Mouse (Mus musculus): Measurements from ENCODE around the gene Olfr699. TPM values are rescaled to one million over a fixed set of nuclear protein-coding genes. Genes with fewer than 3 reads are reported as not detected.
"Not testable (repeated sequence)": the region's sequence is repeated elsewhere in the genome, so short reads cannot be mapped to it uniquely, and the experiment has no call there.

The Olfr699 gene
- polyA plus RNA-seq, 1 experiment from 2014 or later, result not detected

DNA sequence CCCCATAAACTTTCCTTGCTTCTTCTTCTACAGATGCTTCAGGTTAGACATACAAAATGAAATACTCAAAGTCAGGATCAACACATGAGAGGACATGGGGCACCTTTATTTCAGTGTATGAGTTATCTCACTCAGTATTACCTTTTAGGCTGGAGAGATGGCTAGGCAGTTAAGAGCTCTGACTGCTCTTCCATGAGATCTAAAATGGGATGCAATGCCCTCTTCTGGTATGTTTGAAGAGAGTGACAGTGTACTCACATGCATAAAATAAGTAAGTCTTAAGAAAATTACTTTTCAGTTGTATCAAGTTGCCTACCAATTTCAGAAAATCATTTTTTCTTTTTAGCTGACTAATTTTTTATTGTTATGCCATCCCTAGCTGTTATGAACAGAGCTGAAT, 4.7 kb downstream of the Olfr699 start:
- Histone ChIP-seq H3K36me3 (ENCODE audit: control insufficient read depth, insufficient read depth, low read length) (no peaks in the 10 kb centered on the region), H3K4me1 (replicated peaks; ENCODE audit: control insufficient read depth, insufficient read depth) (no peaks in the 10 kb centered on the region), H3K9me3 (ENCODE audit: control insufficient read depth, low read length) (no peaks in the 10 kb centered on the region), H3K9ac (ENCODE audit: low read length) (no peak overlapping the region), H3K27ac (replicated peaks) (no peak overlapping the region), H3K4me2 (replicated peaks; ENCODE audit: low read depth) (no peak overlapping the region), H3K4me3 (ENCODE audit: low read depth, low read length) (no peak overlapping the region), H3K27me3 (ENCODE audit: control insufficient read depth, insufficient read depth, low read length) (no peaks in the 10 kb centered on the region)
- DNase-seq (ENCODE audit: low spot score) (no peak), ATAC-seq (ENCODE audit: low FRiP score, low TSS enrichment) (no peak)
- TF ChIP-seq EP300 (optimal IDR thresholded peaks at IDR 0.05), result no peak
- 0 out of 2 replicates have a peak, but pooled peaks have one; percentile 7 for TF ChIP-seq CTCF (IDR thresholded peaks at IDR 0.05; ENCODE audit: low read depth)

GRCm38 (mm10) chr7:106761008-106761407, 32.0 kb downstream of the Olfr699 start:
- H3K4me3 ChIP-seq (ENCODE audit: low read depth, low read length); H3K4me2 ChIP-seq (replicated peaks; ENCODE audit: low read depth); ATAC-seq (ENCODE audit: low FRiP score, low TSS enrichment); H3K27ac ChIP-seq (replicated peaks); H3K36me3 ChIP-seq (ENCODE audit: control insufficient read depth, insufficient read depth, low read length); DNase-seq (ENCODE audit: low spot score); H3K27me3 ChIP-seq (ENCODE audit: control insufficient read depth, insufficient read depth, low read length); H3K9me3 ChIP-seq (ENCODE audit: control insufficient read depth, low read length); H3K9ac ChIP-seq (ENCODE audit: low read length); H3K4me1 ChIP-seq (replicated peaks; ENCODE audit: control insufficient read depth, insufficient read depth): not testable (repeated sequence)
- 80% methylated on average over 2 of the region's 2 CpGs for WGBS

GRCm38 (mm10) chr7:106758800-106759199, 34.2 kb downstream of the Olfr699 start:
- WGBS, result 90% methylated on average over 2 of the region's 2 CpGs
- no peak overlapping the region for H3K27ac ChIP-seq (replicated peaks)
- TF ChIP-seq CTCF (IDR thresholded peaks at IDR 0.05; ENCODE audit: low read depth) (no peak), EP300 (optimal IDR thresholded peaks at IDR 0.05) (no peak)
- no peaks in the 10 kb centered on the region for H3K9me3 ChIP-seq (ENCODE audit: control insufficient read depth, low read length)
- no peak overlapping the region for H3K4me2 ChIP-seq (replicated peaks; ENCODE audit: low read depth)
- no peaks in the 10 kb centered on the region for H3K4me1 ChIP-seq (replicated peaks; ENCODE audit: control insufficient read depth, insufficient read depth)
- ATAC-seq (ENCODE audit: low FRiP score, low TSS enrichment), result no peak
- no peak overlapping the region for H3K9ac ChIP-seq (ENCODE audit: low read length)
- H3K4me3 ChIP-seq (ENCODE audit: low read depth, low read length), result no peak overlapping the region
- H3K36me3 ChIP-seq (ENCODE audit: control insufficient read depth, insufficient read depth, low read length), result no peaks in the 10 kb centered on the region
- H3K27me3 ChIP-seq (ENCODE audit: control insufficient read depth, insufficient read depth, low read length), result no peaks in the 10 kb centered on the region
- no peak for DNase-seq (ENCODE audit: low spot score)

DNA sequence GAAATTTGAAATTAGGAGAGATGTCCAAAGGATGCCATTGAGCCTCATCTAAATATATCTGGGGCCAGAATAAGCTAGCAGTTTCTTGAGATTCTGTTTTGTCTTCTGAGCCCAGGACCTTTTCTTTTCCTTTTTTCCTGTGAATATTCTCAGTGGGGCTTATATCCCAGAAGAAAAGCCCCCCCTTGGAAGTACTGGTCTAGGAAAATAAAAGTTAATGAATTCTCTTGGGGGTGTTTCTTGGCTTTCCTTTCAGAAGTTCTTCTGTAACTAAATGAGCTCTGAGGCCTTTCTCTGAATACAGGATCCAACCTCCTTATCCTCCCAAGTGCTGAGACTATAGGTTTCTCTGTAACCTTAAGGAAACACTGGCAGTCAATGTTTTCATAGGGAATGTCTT, 37.7 kb downstream of the Olfr699 start, which contains the start of gene Olfr698:
Gene Olfr698 (minus strand): TSS at position 101 of the 400 bp plus-strand sequence.
- H3K9ac ChIP-seq (ENCODE audit: low read length), result no peak within 1 kb of the TSS
- ATAC-seq (ENCODE audit: low FRiP score, low TSS enrichment) (no peak), DNase-seq (ENCODE audit: low spot score) (no peak)
- H3K27me3 ChIP-seq (ENCODE audit: control insufficient read depth, insufficient read depth, low read length), result no peaks in the 10 kb centered on the region
- no peak for TF ChIP-seq EP300 (optimal IDR thresholded peaks at IDR 0.05)
- TF ChIP-seq CTCF (IDR thresholded peaks at IDR 0.05; ENCODE audit: low read depth), result no peak
- no peak within 1 kb of the TSS for H3K27ac ChIP-seq (replicated peaks)
- no peak within 1 kb of the TSS for H3K4me3 ChIP-seq (ENCODE audit: low read depth, low read length)
- no peaks in the 10 kb centered on the region for H3K9me3 ChIP-seq (ENCODE audit: control insufficient read depth, low read length)
- H3K4me1 ChIP-seq (replicated peaks; ENCODE audit: control insufficient read depth, insufficient read depth), result no peaks in the 10 kb centered on the region
- no peaks in the 10 kb centered on the region for H3K36me3 ChIP-seq (ENCODE audit: control insufficient read depth, insufficient read depth, low read length)
- no peak within 1 kb of the TSS for H3K4me2 ChIP-seq (replicated peaks; ENCODE audit: low read depth)

- Histone ChIP-seq H3K4me2 (replicated peaks; ENCODE audit: low read depth) (no peak overlapping the region), H3K9me3 (ENCODE audit: control insufficient read depth, low read length) (no peaks in the 10 kb centered on the region), H3K27me3 (ENCODE audit: control insufficient read depth, insufficient read depth, low read length) (no peaks in the 10 kb centered on the region), H3K27ac (replicated peaks) (no peak overlapping the region), H3K4me3 (ENCODE audit: low read depth, low read length) (no peak overlapping the region), H3K9ac (ENCODE audit: low read length) (no peak overlapping the region), H3K36me3 (ENCODE audit: control insufficient read depth, insufficient read depth, low read length) (no peaks in the 10 kb centered on the region), H3K4me1 (replicated peaks; ENCODE audit: control insufficient read depth, insufficient read depth) (no peaks in the 10 kb centered on the region)
- TF ChIP-seq EP300 (optimal IDR thresholded peaks at IDR 0.05) (no peak), CTCF (IDR thresholded peaks at IDR 0.05; ENCODE audit: low read depth) (no peak)
- 84% methylated on average over 5 of the region's 5 CpGs for WGBS
- ATAC-seq (ENCODE audit: low FRiP score, low TSS enrichment), result no peak
- no peak for DNase-seq (ENCODE audit: low spot score)
Observed at GRCm38 (mm10) chr7:106745811-106746210, 47.2 kb downstream of the Olfr699 start.

DNA sequence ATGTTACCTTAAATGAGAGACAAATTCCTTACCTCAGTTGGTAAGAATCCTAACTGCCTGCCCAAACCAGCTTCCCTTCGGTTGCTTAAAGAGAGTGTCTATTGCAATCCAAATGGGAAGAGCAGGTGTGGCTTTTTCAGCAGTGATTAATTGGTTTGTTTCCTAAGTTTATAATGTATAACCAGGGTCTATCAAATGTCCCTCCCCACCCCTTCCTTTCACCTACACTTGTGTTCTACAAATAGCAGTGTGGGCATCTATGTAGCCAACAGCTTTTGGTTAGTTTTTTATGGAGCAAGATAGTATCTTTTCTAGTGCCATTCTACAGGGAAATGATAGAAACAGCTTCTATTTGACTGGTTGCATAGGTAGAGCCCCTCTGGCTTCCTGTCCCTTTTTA, 50.7 kb downstream of the Olfr699 start, which contains the start of gene Olfr697:
Gene Olfr697 (minus strand): TSS at position 101 of the 400 bp plus-strand sequence.
- ATAC-seq (ENCODE audit: low FRiP score, low TSS enrichment), result no peak
- Histone ChIP-seq H3K9ac (ENCODE audit: low read length) (no peak within 1 kb of the TSS), H3K27me3 (ENCODE audit: control insufficient read depth, insufficient read depth, low read length) (no peaks in the 10 kb centered on the region), H3K9me3 (ENCODE audit: control insufficient read depth, low read length) (no peaks in the 10 kb centered on the region), H3K36me3 (ENCODE audit: control insufficient read depth, insufficient read depth, low read length) (no peaks in the 10 kb centered on the region), H3K27ac (replicated peaks) (no peak within 1 kb of the TSS), H3K4me1 (replicated peaks; ENCODE audit: control insufficient read depth, insufficient read depth) (no peaks in the 10 kb centered on the region), H3K4me2 (replicated peaks; ENCODE audit: low read depth) (no peak within 1 kb of the TSS), H3K4me3 (ENCODE audit: low read depth, low read length) (no peak within 1 kb of the TSS)
- WGBS, result 70% methylated on average over 1 of the region's 1 CpGs
- TF ChIP-seq EP300 (optimal IDR thresholded peaks at IDR 0.05) (no peak), CTCF (IDR thresholded peaks at IDR 0.05; ENCODE audit: low read depth) (no peak)
- DNase-seq (ENCODE audit: low spot score), result no peak

Other genes starting within 250 kb of the Olfr699 start
- gene Olfr693, start 112.6 kb downstream of the Olfr699 start, polyA plus RNA-seq (2015; fragmentation: Nextera tagmentation; extraction: Ambion mirVana), result not detected in 2 replicates
- not detected in 2 replicates for gene Olfr694, start 101.4 kb downstream of the Olfr699 start, polyA plus RNA-seq (2015; fragmentation: Nextera tagmentation; extraction: Ambion mirVana)
- not detected in 2 replicates for gene Olfr695, start 76.8 kb downstream of the Olfr699 start, polyA plus RNA-seq (2015; fragmentation: Nextera tagmentation; extraction: Ambion mirVana)
- not detected in 2 replicates for gene Olfr697, start 50.8 kb downstream of the Olfr699 start, polyA plus RNA-seq (2015; fragmentation: Nextera tagmentation; extraction: Ambion mirVana)
- gene Olfr698, start 37.8 kb downstream of the Olfr699 start, polyA plus RNA-seq (2015; fragmentation: Nextera tagmentation; extraction: Ambion mirVana), result not detected in 2 replicates
- not detected in 2 replicates for gene Olfr700, start 15.6 kb upstream of the Olfr699 start, polyA plus RNA-seq (2015; fragmentation: Nextera tagmentation; extraction: Ambion mirVana)
- gene Olfr701, start 20.9 kb upstream of the Olfr699 start, polyA plus RNA-seq (2015; fragmentation: Nextera tagmentation; extraction: Ambion mirVana), result not detected in 2 replicates
- not detected in 2 replicates for gene Olfr702, start 40.7 kb upstream of the Olfr699 start, polyA plus RNA-seq (2015; fragmentation: Nextera tagmentation; extraction: Ambion mirVana)
- gene Olfr703, start 50.2 kb upstream of the Olfr699 start, polyA plus RNA-seq (2015; fragmentation: Nextera tagmentation; extraction: Ambion mirVana), result not detected in 2 replicates
- gene Olfr704, start 70.0 kb upstream of the Olfr699 start, polyA plus RNA-seq (2015; fragmentation: Nextera tagmentation; extraction: Ambion mirVana), result not detected in 2 replicates
- gene Olfr705, start 83.7 kb upstream of the Olfr699 start, polyA plus RNA-seq (2015; fragmentation: Nextera tagmentation; extraction: Ambion mirVana), result not detected in 2 replicates
- gene Olfr706, start 95.0 kb upstream of the Olfr699 start, polyA plus RNA-seq (2015; fragmentation: Nextera tagmentation; extraction: Ambion mirVana), result not detected in 2 replicates
- gene Olfr707, start 108.0 kb upstream of the Olfr699 start, polyA plus RNA-seq (2015; fragmentation: Nextera tagmentation; extraction: Ambion mirVana), result not detected in 2 replicates
- gene Olfr1532-ps1, start 114.8 kb upstream of the Olfr699 start, polyA plus RNA-seq (2015; fragmentation: Nextera tagmentation; extraction: Ambion mirVana), result not detected in 2 replicates
- gene Olfr709-ps1, start 139.0 kb upstream of the Olfr699 start, polyA plus RNA-seq (2015; fragmentation: Nextera tagmentation; extraction: Ambion mirVana), result not detected in 2 replicates
- 0.07 TPM in 1 of 2 replicates, not detected in the other for gene Olfr710, start 155.1 kb upstream of the Olfr699 start, polyA plus RNA-seq (2015; fragmentation: Nextera tagmentation; extraction: Ambion mirVana)
- gene Olfr6, start 170.7 kb upstream of the Olfr699 start, polyA plus RNA-seq (2015; fragmentation: Nextera tagmentation; extraction: Ambion mirVana), result not detected in 2 replicates
- not detected in 2 replicates for gene Olfr711, start 182.3 kb upstream of the Olfr699 start, polyA plus RNA-seq (2015; fragmentation: Nextera tagmentation; extraction: Ambion mirVana)
- not detected in 2 replicates for gene Olfr2, start 212.9 kb upstream of the Olfr699 start, polyA plus RNA-seq (2015; fragmentation: Nextera tagmentation; extraction: Ambion mirVana)
- not detected in 2 replicates for gene Olfr713, start 238.0 kb upstream of the Olfr699 start, polyA plus RNA-seq (2015; fragmentation: Nextera tagmentation; extraction: Ambion mirVana)